Mouse (Mus musculus) lung, postnatal 0 days (tissue): Measurements from ENCODE around the gene Thpo.

Source experiments
- CTCF ChIP-seq: IDR thresholded peaks from 2 replicates; pipeline ENCODE4 v1.5.1; 2016; ENCODE audit warnings: antibody characterized with exemption, mild to moderate bottlenecking
- EP300 ChIP-seq: IDR thresholded peaks from 2 replicates; pipeline ENCODE4 v1.6.1; 2016; ENCODE audit warnings: antibody characterized with exemption, mild to moderate bottlenecking, control low read depth

DNA sequence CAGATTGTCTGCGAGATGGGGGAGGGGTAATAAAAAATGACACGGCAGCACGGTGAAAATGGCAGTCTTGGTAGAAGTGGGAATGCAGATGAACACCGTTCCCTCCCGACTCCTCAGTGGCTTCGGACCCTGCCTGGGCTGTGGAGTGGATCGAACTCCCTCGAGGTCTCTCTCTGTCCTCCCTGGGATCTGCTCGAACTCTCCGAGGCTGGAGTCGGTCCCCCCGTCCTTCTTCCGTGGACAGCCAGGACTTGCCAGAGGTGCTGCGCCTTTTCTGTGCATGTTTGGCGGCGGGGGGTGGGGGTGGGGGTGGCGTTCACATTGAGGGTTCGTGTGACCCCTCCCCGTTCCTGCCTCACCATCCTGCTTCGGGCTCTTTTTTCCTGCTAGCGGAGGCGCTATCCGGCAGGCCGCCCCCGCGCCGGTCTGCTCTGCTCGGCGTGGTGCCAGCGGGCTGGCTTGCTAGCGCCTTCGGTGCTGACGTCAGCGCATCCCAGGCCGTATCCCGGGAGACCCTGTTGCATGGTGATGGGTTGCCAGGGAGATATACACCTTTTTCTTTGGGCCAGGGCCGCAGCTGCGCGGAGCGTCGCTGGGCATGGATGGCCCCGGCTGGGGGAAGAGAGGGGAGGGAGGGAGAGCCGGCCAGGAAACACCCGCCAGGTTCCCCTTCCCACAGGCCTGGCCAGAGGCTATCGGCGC is 38.5 kb downstream of the Thpo start:
- no peak for TF ChIP-seq CTCF
- no peak for TF ChIP-seq EP300
